Mouse (Mus musculus): ENCODE measurements around the gene Cpne5. TPM values are rescaled to one million over a fixed set of nuclear protein-coding genes. Genes with fewer than 3 reads are reported as not detected.
A peak's percentile ranks its signal among the peaks of the same experiment; 100 is the strongest.

Cpne5 gene
- 12.9 and 14.6 TPM in 2 replicates for polyA plus RNA-seq (2014; fragmentation: Nextera tagmentation; extraction: Ambion mirVana)

- Histone ChIP-seq H3K9me3 (ENCODE audit: control insufficient read depth, low read length) (no peaks in the 10 kb centered on the region), H3K9ac (ENCODE audit: low read length) (peak within 1 kb of the TSS; percentile 58), H3K4me2 (ENCODE audit: low read length) (peak within 1 kb of the TSS; percentile 99), H3K4me1 (replicated peaks; ENCODE audit: control insufficient read depth, insufficient read depth, low read length) (peaks cover 7% of the 10 kb centered on the region; the same call in 1 of the 2 replicates), H3K27ac (ENCODE audit: low read depth) (no peak within 1 kb of the TSS), H3K36me3 (ENCODE audit: control insufficient read depth, insufficient read depth, low read length) (no peaks in the 10 kb centered on the region), H3K4me3 (ENCODE audit: low read depth, low read length) (peak within 1 kb of the TSS; percentile 63), H3K27me3 (replicated peaks; ENCODE audit: control insufficient read depth, insufficient read depth, low read length) (peaks cover 8% of the 10 kb centered on the region; the same call in 1 of the 2 replicates)
- under 1% methylated on average over 56 of the region's 73 CpGs for WGBS
- peak; percentile 74 for DNase-seq (ENCODE audit: low spot score)
- ATAC-seq (replicated peaks; ENCODE audit: low FRiP score, low TSS enrichment, low read depth): peak; percentile 67
Measured at GRCm38 (mm10) chr17:29237772-29238420, at the start of gene Cpne5. TSS of gene Cpne5 (minus strand) at chr17:29238167.

GRCm38 (mm10) chr17:29282216-29282952 is 44.4 kb upstream of the Cpne5 start:
- Histone ChIP-seq H3K4me1 (replicated peaks; ENCODE audit: control insufficient read depth, insufficient read depth, low read length) (no peaks in the 10 kb centered on the region), H3K4me3 (ENCODE audit: low read depth, low read length) (no peak overlapping the region), H3K9me3 (ENCODE audit: control insufficient read depth, low read length) (no peaks in the 10 kb centered on the region), H3K27ac (ENCODE audit: low read depth) (no peak overlapping the region), H3K27me3 (replicated peaks; ENCODE audit: control insufficient read depth, insufficient read depth, low read length) (no peaks in the 10 kb centered on the region), H3K4me2 (ENCODE audit: low read length) (no peak overlapping the region), H3K36me3 (ENCODE audit: control insufficient read depth, insufficient read depth, low read length) (peaks cover 31% of the 10 kb centered on the region), H3K9ac (ENCODE audit: low read length) (no peak overlapping the region)
- no peak for DNase-seq (ENCODE audit: low spot score)
- 75% methylated on average over 21 of the region's 21 CpGs for WGBS
- ATAC-seq (replicated peaks; ENCODE audit: low FRiP score, low TSS enrichment, low read depth): no peak

- Histone ChIP-seq H3K27ac (ENCODE audit: low read depth) (no peak overlapping the region), H3K9me3 (ENCODE audit: control insufficient read depth, low read length) (no peaks in the 10 kb centered on the region), H3K4me2 (ENCODE audit: low read length) (no peak overlapping the region), H3K27me3 (replicated peaks; ENCODE audit: control insufficient read depth, insufficient read depth, low read length) (no peaks in the 10 kb centered on the region), H3K4me1 (replicated peaks; ENCODE audit: control insufficient read depth, insufficient read depth, low read length) (no peaks in the 10 kb centered on the region), H3K36me3 (ENCODE audit: control insufficient read depth, insufficient read depth, low read length) (peaks cover 31% of the 10 kb centered on the region), H3K4me3 (ENCODE audit: low read depth, low read length) (no peak overlapping the region), H3K9ac (ENCODE audit: low read length) (no peak overlapping the region)
- WGBS: 83% methylated on average over 5 of the region's 5 CpGs
- ATAC-seq (replicated peaks; ENCODE audit: low FRiP score, low TSS enrichment, low read depth) (no peak), DNase-seq (ENCODE audit: low spot score) (no peak)
Measured at GRCm38 (mm10) chr17:29281541-29281940, 43.6 kb upstream of the Cpne5 start.

GRCm38 (mm10) chr17:29280422-29280821 is 42.5 kb upstream of the Cpne5 start:
- no peak for ATAC-seq (replicated peaks; ENCODE audit: low FRiP score, low TSS enrichment, low read depth)
- Histone ChIP-seq H3K27me3 (replicated peaks; ENCODE audit: control insufficient read depth, insufficient read depth, low read length) (no peaks in the 10 kb centered on the region), H3K27ac (ENCODE audit: low read depth) (no peak overlapping the region), H3K9ac (ENCODE audit: low read length) (no peak overlapping the region), H3K36me3 (ENCODE audit: control insufficient read depth, insufficient read depth, low read length) (peaks cover 31% of the 10 kb centered on the region), H3K9me3 (ENCODE audit: control insufficient read depth, low read length) (no peaks in the 10 kb centered on the region), H3K4me1 (replicated peaks; ENCODE audit: control insufficient read depth, insufficient read depth, low read length) (no peaks in the 10 kb centered on the region), H3K4me2 (ENCODE audit: low read length) (no peak overlapping the region), H3K4me3 (ENCODE audit: low read depth, low read length) (no peak overlapping the region)
- DNase-seq (ENCODE audit: low spot score): no peak
- 95% methylated on average over 5 of the region's 5 CpGs for WGBS

GRCm38 (mm10) chr17:29273889-29274288 is 35.9 kb upstream of the Cpne5 start:
- H3K27ac ChIP-seq (ENCODE audit: low read depth): no peak overlapping the region

GRCm38 (mm10) chr17:29273156-29273555 is 35.2 kb upstream of the Cpne5 start:
- Histone ChIP-seq H3K9me3 (ENCODE audit: control insufficient read depth, low read length) (no peaks in the 10 kb centered on the region), H3K27me3 (replicated peaks; ENCODE audit: control insufficient read depth, insufficient read depth, low read length) (no peaks in the 10 kb centered on the region), H3K27ac (ENCODE audit: low read depth) (no peak overlapping the region), H3K4me2 (ENCODE audit: low read length) (no peak overlapping the region), H3K9ac (ENCODE audit: low read length) (no peak overlapping the region), H3K36me3 (ENCODE audit: control insufficient read depth, insufficient read depth, low read length) (no peaks in the 10 kb centered on the region), H3K4me3 (ENCODE audit: low read depth, low read length) (no peak overlapping the region), H3K4me1 (replicated peaks; ENCODE audit: control insufficient read depth, insufficient read depth, low read length) (peaks cover 10% of the 10 kb centered on the region)
- 72% methylated on average over 7 of the region's 7 CpGs for WGBS
- DNase-seq (ENCODE audit: low spot score) (no peak), ATAC-seq (replicated peaks; ENCODE audit: low FRiP score, low TSS enrichment, low read depth) (no peak)

More at GRCm38 (mm10) chr17:29273889-29274288, 35.9 kb upstream of the Cpne5 start:
- Histone ChIP-seq H3K4me1 (replicated peaks; ENCODE audit: control insufficient read depth, insufficient read depth, low read length) (peaks cover 8% of the 10 kb centered on the region), H3K4me2 (ENCODE audit: low read length) (no peak overlapping the region), H3K27me3 (replicated peaks; ENCODE audit: control insufficient read depth, insufficient read depth, low read length) (no peaks in the 10 kb centered on the region), H3K9me3 (ENCODE audit: control insufficient read depth, low read length) (no peaks in the 10 kb centered on the region), H3K36me3 (ENCODE audit: control insufficient read depth, insufficient read depth, low read length) (peaks cover 1% of the 10 kb centered on the region; the same call in 1 of the 2 replicates), H3K4me3 (ENCODE audit: low read depth, low read length) (no peak overlapping the region), H3K9ac (ENCODE audit: low read length) (no peak overlapping the region)
- WGBS: 75% methylated on average over 11 of the region's 11 CpGs
- DNase-seq (ENCODE audit: low spot score): no peak
- no peak for ATAC-seq (replicated peaks; ENCODE audit: low FRiP score, low TSS enrichment, low read depth)

GRCm38 (mm10) chr17:29270148-29270698 is 32.3 kb upstream of the Cpne5 start:
- H3K27me3 ChIP-seq (replicated peaks; ENCODE audit: control insufficient read depth, insufficient read depth, low read length): no peaks in the 10 kb centered on the region
- peaks cover 13% of the 10 kb centered on the region for H3K4me1 ChIP-seq (replicated peaks; ENCODE audit: control insufficient read depth, insufficient read depth, low read length)
- DNase-seq (ENCODE audit: low spot score): no peak
- no peak overlapping the region for H3K4me3 ChIP-seq (ENCODE audit: low read depth, low read length)
- H3K9me3 ChIP-seq (ENCODE audit: control insufficient read depth, low read length): no peaks in the 10 kb centered on the region
- no peak overlapping the region for H3K9ac ChIP-seq (ENCODE audit: low read length)
- WGBS: 90% methylated on average over 9 of the region's 9 CpGs
- peak overlapping the region; percentile 86; the same call in 1 of the 2 replicates for H3K4me2 ChIP-seq (ENCODE audit: low read length)
- H3K27ac ChIP-seq (ENCODE audit: low read depth): no peak overlapping the region
- no peaks in the 10 kb centered on the region for H3K36me3 ChIP-seq (ENCODE audit: control insufficient read depth, insufficient read depth, low read length)
- no peak for ATAC-seq (replicated peaks; ENCODE audit: low FRiP score, low TSS enrichment, low read depth)

- H3K36me3 ChIP-seq (ENCODE audit: control insufficient read depth, insufficient read depth, low read length): no peaks in the 10 kb centered on the region
- peak overlapping the region; percentile 86 for H3K4me2 ChIP-seq (ENCODE audit: low read length)
- ATAC-seq (replicated peaks; ENCODE audit: low FRiP score, low TSS enrichment, low read depth): no peak
- 18% methylated on average over 10 of the region's 10 CpGs for WGBS
- H3K4me1 ChIP-seq (replicated peaks; ENCODE audit: control insufficient read depth, insufficient read depth, low read length): peaks cover 16% of the 10 kb centered on the region
- H3K4me3 ChIP-seq (ENCODE audit: low read depth, low read length): peak overlapping the region; percentile 73
- peak overlapping the region; percentile 90 for H3K27ac ChIP-seq (ENCODE audit: low read depth)
- DNase-seq (ENCODE audit: low spot score): no peak
- H3K9ac ChIP-seq (ENCODE audit: low read length): peak overlapping the region; percentile 95
- no peaks in the 10 kb centered on the region for H3K27me3 ChIP-seq (replicated peaks; ENCODE audit: control insufficient read depth, insufficient read depth, low read length)
- H3K9me3 ChIP-seq (ENCODE audit: control insufficient read depth, low read length): no peaks in the 10 kb centered on the region
Measured at GRCm38 (mm10) chr17:29269349-29269706, 31.4 kb upstream of the Cpne5 start.
